Mouse (Mus musculus) megakaryocyte, embryonic 14.5 days (primary cell): ENCODE results near the gene Pate2.

Experiments used
- FLI1 ChIP-seq: IDR thresholded peaks from 2 replicates; pipeline ENCODE4 v1.6.1; 2012; ENCODE audit warnings: low read length, inconsistent platforms, mixed read lengths
- GATA1 ChIP-seq: IDR thresholded peaks from 3 replicates; pipeline ENCODE4 v1.6.1; 2012; ENCODE audit warnings: mixed read lengths, low read length, inconsistent platforms, borderline replicate concordance

DNA sequence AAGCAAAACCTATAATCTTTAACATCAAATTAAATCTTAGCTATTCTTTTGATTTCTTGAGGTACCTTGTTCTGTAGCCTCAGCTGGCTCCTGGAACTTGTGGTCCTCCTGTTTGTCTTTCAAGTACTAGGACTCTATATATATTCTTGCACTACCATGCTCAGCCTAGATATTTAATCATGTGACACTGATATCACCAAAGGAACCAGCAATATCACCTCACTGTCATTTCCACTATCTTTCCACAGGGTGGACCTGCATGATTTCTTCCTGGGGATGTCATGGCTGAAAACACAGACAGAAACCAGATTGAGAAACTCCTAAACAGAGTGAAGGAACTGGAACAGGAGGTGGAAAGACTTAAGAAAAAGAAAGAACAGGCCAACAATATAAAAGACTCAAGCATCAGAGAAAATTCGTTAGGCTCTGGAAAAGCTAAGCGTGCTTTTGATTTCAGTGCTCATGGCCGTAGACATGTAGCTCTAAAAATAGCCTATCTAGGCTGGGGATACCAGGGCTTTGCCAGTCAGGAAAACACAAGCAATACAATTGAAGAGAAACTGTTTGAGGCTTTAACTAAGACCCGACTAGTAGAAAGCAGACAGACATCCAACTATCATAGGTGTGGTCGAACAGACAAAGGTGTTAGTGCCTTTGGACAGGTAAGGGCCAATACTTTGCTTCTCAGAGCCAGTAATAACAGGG, 5.4 kb upstream of the Pate2 start:
- no peak for TF ChIP-seq GATA1
- TF ChIP-seq FLI1 = no peak
